Mouse (Mus musculus): ENCODE data around the gene Tor2a.

Tor2a gene

GRCm38 (mm10) chr2:32757056-32757845, at the start of gene Tor2a:
TSS of gene Tor2a (plus strand) at chr2:32757234.
- peak; percentile 96 for DNase-seq (ENCODE audit: low read depth, low spot score)

- peak; percentile 77 for DNase-seq (ENCODE audit: low read depth, low spot score)
These were observed 48.4 kb upstream of the Tor2a start for GRCm38 (mm10) chr2:32708643-32709042.

- DNase-seq (ENCODE audit: low read depth, low spot score) = no peak
These were observed 47.4 kb upstream of the Tor2a start for GRCm38 (mm10) chr2:32709521-32710137.

DNA sequence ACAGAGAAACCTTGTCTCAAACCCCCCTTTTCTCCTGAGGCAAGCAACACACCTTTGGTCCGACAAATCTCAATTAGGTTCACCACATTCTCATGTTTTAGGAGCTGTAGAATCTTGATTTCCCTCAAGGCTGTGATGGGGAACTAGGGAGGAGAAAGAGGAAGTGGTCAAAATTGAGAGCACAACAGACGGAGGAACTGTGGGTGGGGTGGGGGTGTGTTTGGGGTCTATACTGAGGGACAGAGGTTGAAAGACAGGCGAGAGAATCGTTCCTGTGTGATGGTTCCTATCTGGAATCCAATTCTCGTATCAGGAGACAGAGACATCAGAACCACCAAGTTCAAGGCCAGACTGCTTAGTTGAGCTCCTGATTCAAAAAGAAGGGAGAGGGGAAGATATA, 46.6 kb upstream of the Tor2a start:
- DNase-seq (ENCODE audit: low read depth, low spot score) = no peak

DNA sequence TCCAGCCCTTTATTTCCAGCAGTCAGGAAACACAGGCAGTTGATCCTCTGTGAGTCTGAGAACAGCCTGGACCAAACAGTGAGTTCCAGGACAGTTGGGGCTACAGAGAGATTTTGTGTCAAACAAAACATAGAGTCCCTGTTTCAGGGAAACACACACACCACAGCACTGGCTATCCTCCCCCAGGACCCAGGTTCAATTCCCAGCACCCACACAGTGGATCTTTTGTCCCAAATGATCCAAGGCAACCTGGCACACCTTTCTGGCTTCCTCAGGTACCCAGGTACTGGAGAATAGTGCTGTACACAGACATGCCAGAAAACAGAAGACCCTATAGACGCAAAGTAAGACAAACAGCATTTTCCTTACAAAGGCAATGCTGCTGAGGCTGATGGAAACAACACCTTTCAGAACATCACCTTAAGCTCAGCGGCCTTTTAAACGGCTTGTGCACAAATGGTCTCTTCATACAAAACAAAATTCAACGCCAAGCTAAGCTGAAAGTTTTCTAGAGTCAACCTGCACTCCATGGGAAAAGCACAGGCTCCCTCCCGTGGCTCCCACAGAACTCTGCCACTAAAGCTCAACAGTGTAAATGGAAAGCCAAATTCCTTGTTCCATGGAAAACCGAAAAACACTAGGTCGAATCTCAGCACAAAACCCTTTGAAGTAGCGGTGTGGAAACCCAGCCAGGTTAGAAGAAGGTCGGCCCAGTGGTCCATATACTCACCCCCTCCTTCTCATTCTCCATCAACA, 45.6 kb upstream of the Tor2a start:
- DNase-seq (ENCODE audit: low read depth, low spot score) = no peak

DNA sequence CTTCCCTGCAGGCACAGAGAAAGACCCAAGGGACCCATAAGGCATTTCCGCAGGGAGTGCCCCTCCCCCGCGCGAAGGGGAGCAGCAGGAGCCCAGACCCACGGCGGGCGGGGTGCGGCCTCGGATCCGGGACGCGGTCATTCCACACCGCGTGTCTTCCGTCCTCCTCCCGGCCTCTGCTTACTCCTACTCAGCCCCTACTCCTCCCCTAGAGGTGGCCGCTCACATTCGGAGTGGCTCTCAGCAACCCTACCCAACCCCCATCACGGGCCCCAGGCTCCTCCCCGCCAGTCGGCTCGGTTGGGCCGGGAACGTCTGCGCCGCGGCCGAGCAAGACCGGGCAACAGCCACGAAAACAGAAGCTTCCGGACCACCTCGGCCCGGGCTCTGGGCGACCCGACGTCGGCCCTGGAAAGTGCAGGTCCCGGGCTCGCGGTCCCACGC, 44.9 kb upstream of the Tor2a start:
- DNase-seq (ENCODE audit: low read depth, low spot score) = peak; percentile 49

DNA sequence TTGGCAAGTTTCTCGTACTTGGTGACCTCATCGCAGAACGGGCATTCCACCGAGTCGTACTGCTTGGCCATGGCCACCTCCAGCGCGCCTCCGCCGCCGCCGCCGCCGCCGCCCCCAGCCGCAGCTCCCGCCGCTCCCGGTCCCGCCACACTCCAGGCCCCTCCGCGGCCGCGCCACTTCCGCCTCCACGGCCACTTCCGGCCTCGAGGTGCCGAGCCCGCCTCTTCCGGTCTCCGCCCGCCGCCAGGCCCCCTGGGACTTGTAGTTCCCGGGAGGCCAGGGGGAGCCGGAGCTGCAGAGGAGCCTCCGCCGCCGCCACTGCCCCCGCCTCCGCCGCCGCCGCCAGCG, 44.5 kb upstream of the Tor2a start:
- peak; percentile 87 for DNase-seq (ENCODE audit: low read depth, low spot score)

DNA sequence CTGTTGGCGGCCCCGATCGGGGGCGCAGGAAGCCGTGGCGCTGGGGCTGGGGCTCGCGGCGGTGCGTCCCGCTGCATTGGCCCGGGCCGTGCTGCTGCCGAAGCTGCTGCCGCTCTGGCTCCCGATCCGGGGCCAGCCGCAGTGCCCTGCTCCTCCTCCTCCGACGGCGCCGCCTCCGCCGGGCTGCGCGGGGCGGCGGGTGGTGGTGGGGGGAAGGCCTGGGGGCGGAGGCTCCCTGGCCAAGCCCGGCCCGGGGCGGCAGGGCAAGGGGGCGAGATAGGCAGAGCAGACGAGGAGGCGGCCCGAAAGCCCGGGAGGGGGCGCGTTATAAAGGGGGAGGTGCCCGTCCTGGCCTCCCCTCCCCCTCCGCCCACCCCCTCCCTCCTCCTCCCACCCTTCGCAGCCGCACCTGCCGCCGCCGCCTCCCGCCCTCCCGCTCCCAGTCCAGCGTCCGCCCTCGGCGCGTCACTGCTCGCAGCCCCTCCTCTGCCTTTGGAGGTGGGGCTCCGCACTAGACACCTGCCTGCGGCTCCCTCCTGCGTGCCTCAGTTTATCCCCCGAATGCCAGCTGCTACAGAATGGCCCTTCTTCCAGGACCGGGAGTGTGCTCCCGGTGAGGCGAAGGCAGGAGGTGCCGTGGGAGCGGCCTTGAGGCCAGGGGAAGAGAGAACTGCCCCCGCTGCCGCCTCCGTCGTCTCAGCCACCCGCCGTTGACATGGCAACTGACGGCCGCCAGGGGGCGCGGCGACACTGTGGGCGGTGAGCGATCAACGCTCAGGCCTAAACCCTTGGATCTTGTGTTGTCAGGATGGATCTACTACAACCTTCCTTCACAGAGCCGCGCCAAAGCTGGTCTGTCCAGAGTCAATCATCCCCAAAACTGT, 43.9 kb upstream of the Tor2a start, which contains the start of gene Cdk9:
Gene Cdk9 (minus strand): TSS at position 143 of the 884 bp plus-strand sequence.
- peak; percentile 88 for DNase-seq (ENCODE audit: low read depth, low spot score)

GRCm38 (mm10) chr2:32714117-32714986, 42.7 kb upstream of the Tor2a start:
- DNase-seq (ENCODE audit: low read depth, low spot score) = no peak

- DNase-seq (ENCODE audit: low read depth, low spot score) = no peak
These were observed 42.0 kb upstream of the Tor2a start for GRCm38 (mm10) chr2:32714987-32715425.

- DNase-seq (ENCODE audit: low read depth, low spot score) = no peak
These were observed 38.3 kb upstream of the Tor2a start for GRCm38 (mm10) chr2:32718761-32719160.

DNA sequence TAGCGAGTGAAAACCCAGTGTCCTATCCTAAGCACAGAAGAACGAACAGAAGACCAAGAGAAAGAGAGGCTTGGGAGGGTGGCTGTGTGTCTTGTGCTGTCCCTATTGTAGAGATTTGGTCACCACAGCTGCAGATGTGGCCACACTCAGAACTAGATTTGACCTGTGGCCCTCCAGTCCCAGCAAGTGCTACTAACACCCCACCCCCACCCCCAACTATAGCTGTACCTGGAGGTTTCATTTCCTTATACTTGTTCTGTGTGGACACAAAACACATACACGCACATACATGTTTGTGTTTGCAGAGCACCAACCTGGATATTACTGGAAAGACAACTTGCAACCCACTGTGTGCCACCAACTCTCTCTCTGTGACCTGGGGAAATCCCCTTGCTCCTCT, 37.0 kb upstream of the Tor2a start:
- DNase-seq (ENCODE audit: low read depth, low spot score) = no peak

DNA sequence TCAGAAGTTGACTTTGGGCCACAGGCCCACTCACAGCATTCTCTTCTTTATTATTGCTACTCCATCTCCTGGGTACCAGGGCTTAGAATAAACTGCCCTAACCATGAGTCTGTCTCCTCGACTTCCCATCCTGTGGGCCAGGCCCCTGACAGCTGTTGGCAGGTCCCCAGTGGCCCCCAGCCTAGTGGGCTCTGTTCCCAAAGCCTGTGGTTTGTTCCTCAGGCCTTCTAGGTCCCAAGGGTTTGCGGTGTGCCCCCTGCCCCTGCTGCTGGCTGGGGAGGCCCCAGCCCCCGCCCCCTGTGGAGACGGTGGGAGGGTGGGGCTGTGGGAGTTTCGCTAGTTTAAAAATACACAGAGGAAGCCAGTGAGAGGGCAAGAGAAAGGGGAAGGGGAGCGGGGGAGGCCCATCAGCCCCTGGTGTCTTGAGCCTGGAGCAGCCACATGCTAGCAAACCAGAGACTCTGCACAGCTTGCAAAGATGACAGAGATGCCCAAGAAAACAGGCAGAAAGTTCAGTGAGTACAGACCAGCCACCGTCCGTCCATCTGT, 36.3 kb upstream of the Tor2a start, which contains the start of gene Sh2d3c:
Gene Sh2d3c (plus strand): TSS at position 375 of the 549 bp plus-strand sequence.
- DNase-seq (ENCODE audit: low read depth, low spot score) = no peak

GRCm38 (mm10) chr2:32722046-32722445, 35.0 kb upstream of the Tor2a start:
- no peak for DNase-seq (ENCODE audit: low read depth, low spot score)

GRCm38 (mm10) chr2:32722581-32722980, 34.5 kb upstream of the Tor2a start:
- no peak for DNase-seq (ENCODE audit: low read depth, low spot score)

GRCm38 (mm10) chr2:32724149-32724548, 32.9 kb upstream of the Tor2a start:
- no peak for DNase-seq (ENCODE audit: low read depth, low spot score)

DNA sequence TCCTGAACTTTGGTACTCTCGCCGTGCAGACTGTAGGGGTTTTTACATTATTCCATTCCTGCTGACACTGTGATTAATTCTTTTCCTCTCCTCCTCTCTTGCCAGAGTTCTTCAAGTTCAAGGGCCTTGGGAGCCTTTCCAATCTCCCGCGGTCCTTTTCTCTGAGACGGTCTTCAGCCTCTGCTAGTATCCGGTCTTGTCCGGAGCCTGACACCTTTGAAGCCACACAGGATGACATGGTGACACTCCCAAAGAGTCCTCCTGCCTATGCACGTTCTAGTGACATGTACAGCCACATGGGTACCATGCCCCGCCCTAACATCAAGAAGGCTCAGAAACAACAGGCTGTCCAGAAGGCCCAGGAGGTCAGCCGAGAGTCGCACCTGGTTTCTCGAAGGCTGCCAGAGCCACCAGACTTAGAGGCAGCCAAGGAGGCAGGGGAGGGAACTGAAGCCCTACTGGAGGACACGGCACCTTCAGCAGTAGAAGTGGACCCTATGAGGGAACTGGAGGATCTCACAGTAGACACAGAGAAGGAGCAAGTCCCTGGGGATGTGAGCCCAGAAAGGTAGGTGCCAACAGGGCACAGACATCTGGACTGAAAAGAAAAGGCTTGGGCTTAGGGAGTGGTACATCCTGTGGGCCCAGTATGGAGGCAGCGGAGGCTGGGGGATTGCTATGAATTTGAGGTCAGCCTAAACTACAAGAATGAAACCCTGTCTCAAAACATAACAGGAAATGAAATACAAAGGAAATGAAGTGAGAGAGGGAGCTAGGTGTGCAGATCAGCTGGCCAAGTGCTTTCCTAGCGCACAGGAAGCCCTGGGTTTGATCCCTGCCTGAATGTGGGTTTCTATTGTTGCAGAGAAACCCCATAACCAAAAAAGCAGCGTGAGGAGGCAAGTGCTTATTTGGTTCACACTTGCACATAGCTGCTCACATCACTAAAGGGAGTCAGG, 31.9 kb upstream of the Tor2a start:
- DNase-seq (ENCODE audit: low read depth, low spot score) = no peak

GRCm38 (mm10) chr2:32727435-32727834, 29.6 kb upstream of the Tor2a start:
- peak; percentile 95 for DNase-seq (ENCODE audit: low read depth, low spot score)

DNA sequence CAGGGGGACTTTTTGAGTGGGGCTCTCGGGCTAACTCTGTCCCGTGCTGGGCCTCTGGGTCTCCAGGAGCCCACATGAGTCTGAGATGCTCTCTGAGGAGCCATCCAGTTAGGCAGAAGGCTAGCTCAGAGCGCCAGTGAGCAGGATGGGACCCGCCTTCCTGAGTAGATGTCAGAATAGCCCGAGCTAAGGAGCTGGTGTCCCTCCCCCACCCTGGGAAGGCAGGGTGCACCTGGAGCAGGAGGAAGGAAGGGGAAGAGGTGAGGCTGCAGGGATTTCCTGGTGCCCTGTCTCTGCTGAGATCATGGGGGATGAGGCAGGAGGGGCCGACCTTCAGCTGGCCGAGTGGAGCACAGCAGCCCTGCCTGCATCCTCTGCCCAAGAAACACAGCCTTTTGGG, 28.6 kb upstream of the Tor2a start:
- DNase-seq (ENCODE audit: low read depth, low spot score) = no peak

Measured in forelimb bud, embryonic 11.5 days (tissue).